Mouse (Mus musculus) hindbrain, embryonic 13.5 days (tissue): ENCODE measurements at regions not wholly inside any gene's neighbourhood (a gene's known extent, or its start where the extent isn't known, plus 50 kb on each side); places are given as distances from the start of the nearest gene placed in this dataset.

Source experiments
- ATAC-seq: fragments of 200-750 bp; cut with Nextera tagmentation; 2 replicates; pipeline ENCODE4 v1.8.0; 2017; ENCODE audit warnings: moderate TSS enrichment; ENCODE audit not compliant: low FRiP score
- H3K27ac ChIP-seq: fragments of 300-500 bp; sonication (generic); 2 replicates; pipeline ENCODE4 v1.5.1; 2015; ENCODE audit warnings: inconsistent platforms, mild to moderate bottlenecking, moderate library complexity
- H3K27me3 ChIP-seq: fragments of 300-500 bp; sonication (generic); 2 replicates; pipeline ENCODE4 v1.6.1; 2015; ENCODE audit warnings: mild to moderate bottlenecking, inconsistent platforms
- H3K36me3 ChIP-seq: fragments of 300-500 bp; sonication (generic); 2 replicates; pipeline ENCODE4 v1.6.1; 2015; ENCODE audit warnings: mild to moderate bottlenecking, inconsistent platforms
- H3K4me1 ChIP-seq: fragments of 300-500 bp; sonication (generic); replicated peaks from 2 replicates; pipeline ENCODE4 v1.6.1; 2015; ENCODE audit warnings: inconsistent platforms
- H3K4me2 ChIP-seq: fragments of 300-500 bp; sonication (generic); 2 replicates; pipeline ENCODE4 v1.6.1; 2015; ENCODE audit warnings: inconsistent platforms, mild to moderate bottlenecking, moderate library complexity
- H3K4me3 ChIP-seq: fragments of 300-500 bp; sonication (generic); 2 replicates; pipeline ENCODE4 v1.5.1; 2015; ENCODE audit warnings: mild to moderate bottlenecking, inconsistent platforms
- H3K9ac ChIP-seq: fragments of 300-500 bp; sonication (generic); 2 replicates; pipeline ENCODE4 v1.6.1; 2015; ENCODE audit warnings: mild to moderate bottlenecking, inconsistent platforms
- H3K9me3 ChIP-seq: fragments of 300-500 bp; sonication (generic); 2 replicates; pipeline ENCODE4 v1.6.1; 2016; ENCODE audit warnings: inconsistent platforms
- WGBS: fragments of 180-500 bp; shearing (Covaris S2); methylation state at CpG from one replicate; pipeline ENCODE4 v1.1.7; 2015; 5-methylcytosine and 5-hydroxymethylcytosine counted together

- Histone ChIP-seq H3K4me3 (no peak overlapping the region), H3K27me3 (no peaks in the 10 kb centered on the region), H3K9me3 (no peaks in the 10 kb centered on the region), H3K9ac (no peak overlapping the region), H3K36me3 (no peaks in the 10 kb centered on the region), H3K27ac (no peak overlapping the region), H3K4me2 (no peak overlapping the region), H3K4me1 (peaks cover 13% of the 10 kb centered on the region)
- no peak for ATAC-seq
- 45% methylated on average over 5 of the region's 5 CpGs for WGBS
These were observed 450.0 kb downstream of the Fgf9 start for GRCm38 (mm10) chr14:58520384-58520783.

DNA sequence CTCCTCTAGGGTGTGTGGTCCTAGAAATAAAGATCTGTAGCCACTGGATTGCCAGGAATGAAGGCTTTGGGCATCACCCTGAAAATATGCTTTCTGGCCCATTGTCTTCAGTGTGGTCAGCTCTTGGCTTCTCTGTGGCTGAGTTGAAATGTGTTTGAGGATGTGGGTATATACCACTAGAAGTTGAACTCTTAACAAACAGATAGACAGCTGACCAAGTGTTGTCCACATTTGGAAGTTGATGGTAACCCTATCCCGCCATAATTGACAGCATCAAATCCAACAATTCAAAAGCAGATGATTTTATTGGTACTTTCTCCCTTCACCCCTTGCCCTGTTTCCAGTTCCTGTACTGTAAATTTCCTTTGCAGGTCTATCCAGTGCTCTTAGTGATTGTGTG is 448.7 kb downstream of the Fgf9 start:
- Histone ChIP-seq H3K9ac (no peak overlapping the region), H3K27ac (no peak overlapping the region), H3K4me2 (no peak overlapping the region), H3K4me1 (peaks cover 13% of the 10 kb centered on the region), H3K9me3 (no peaks in the 10 kb centered on the region), H3K4me3 (no peak overlapping the region), H3K27me3 (no peaks in the 10 kb centered on the region), H3K36me3 (no peaks in the 10 kb centered on the region)
- WGBS = 100% methylated on average over 1 of the region's 1 CpGs
- no peak for ATAC-seq

DNA sequence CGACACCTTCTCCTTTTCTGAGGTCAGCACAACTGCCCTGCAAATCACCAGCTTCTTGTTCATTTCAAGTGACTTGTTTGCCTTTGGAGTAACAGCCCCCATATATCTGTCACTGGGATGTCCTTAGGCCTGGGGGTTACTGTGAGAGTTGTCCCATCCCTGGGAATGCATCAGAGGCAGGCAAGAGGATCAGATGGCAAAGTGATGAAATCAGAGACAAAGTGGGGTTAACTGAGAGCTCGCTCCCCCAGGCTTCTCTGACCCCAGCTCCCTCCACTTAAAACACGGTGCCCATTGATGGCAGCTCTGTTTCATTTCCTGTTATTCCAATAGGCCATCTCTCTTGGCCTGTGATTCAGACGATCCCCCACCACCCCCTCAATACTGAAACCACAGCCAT is 446.2 kb downstream of the Fgf9 start:
- H3K4me1 ChIP-seq = peaks cover 13% of the 10 kb centered on the region
- no peak overlapping the region for H3K27ac ChIP-seq
- WGBS = 62% methylated on average over 4 of the region's 4 CpGs
- ATAC-seq = no peak
- H3K4me3 ChIP-seq = no peak overlapping the region
- no peaks in the 10 kb centered on the region for H3K36me3 ChIP-seq
- H3K9me3 ChIP-seq = no peaks in the 10 kb centered on the region
- no peaks in the 10 kb centered on the region for H3K27me3 ChIP-seq
- H3K4me2 ChIP-seq = no peak overlapping the region
- H3K9ac ChIP-seq = no peak overlapping the region

DNA sequence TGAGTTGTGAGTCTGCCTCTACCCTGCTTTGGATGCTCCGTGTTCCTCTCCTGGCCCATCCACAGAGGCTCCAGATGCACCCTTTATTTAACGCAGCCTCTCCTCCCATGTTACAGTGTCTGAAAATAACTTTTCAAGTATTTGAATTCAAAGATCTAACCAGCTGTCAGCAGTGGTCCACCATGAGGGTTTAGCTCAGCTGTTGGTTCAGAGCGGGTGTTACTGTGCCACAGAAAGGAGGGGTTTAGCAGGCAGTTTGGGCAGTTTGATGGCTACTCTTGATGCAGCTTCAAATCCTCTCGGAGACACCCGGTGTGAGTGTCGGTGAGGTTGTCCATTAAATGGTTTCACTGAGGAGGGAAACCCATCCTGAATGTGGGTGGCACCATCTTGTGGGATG is 441.8 kb downstream of the Fgf9 start:
- H3K4me1 ChIP-seq = 0 out of 2 replicates have a peak, but pooled peaks cover 5% of the 10 kb centered on the region
- H3K27ac ChIP-seq = no peak overlapping the region
- H3K4me2 ChIP-seq = no peak overlapping the region
- H3K9ac ChIP-seq = no peak overlapping the region
- no peaks in the 10 kb centered on the region for H3K9me3 ChIP-seq
- 91% methylated on average over 6 of the region's 6 CpGs for WGBS
- no peaks in the 10 kb centered on the region for H3K27me3 ChIP-seq
- no peak overlapping the region for H3K4me3 ChIP-seq
- ATAC-seq = no peak
- no peaks in the 10 kb centered on the region for H3K36me3 ChIP-seq

DNA sequence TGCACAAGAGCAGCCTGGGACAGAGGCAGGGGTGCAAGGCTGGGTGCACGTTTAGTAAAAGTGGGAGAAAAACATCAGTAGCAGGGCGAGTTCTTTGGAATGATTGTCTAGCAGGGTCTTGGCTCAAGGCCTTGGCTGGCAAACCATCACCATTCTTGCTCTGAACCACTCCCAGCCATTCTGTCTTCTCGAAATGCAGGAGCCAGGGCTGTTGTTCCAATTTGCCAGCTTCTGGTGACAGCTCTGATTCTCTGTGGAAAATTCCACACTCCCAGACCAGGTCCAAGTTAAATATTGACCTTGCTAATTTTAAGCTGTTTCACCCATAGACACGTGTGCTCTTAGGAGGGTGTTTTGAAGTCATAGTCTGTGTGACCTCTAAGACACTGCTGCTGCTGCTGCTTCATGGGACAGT is 441.2 kb downstream of the Fgf9 start:
- H3K36me3 ChIP-seq = no peaks in the 10 kb centered on the region
- no peak for ATAC-seq
- H3K27me3 ChIP-seq = no peaks in the 10 kb centered on the region
- whole genome bisulfite sequencing = 78% methylated on average over 4 of the region's 4 CpGs
- H3K4me2 ChIP-seq = no peak overlapping the region
- no peak overlapping the region for H3K4me3 ChIP-seq
- H3K27ac ChIP-seq = no peak overlapping the region
- H3K9me3 ChIP-seq = no peaks in the 10 kb centered on the region
- H3K4me1 ChIP-seq = 0 out of 2 replicates have a peak, but pooled peaks cover 5% of the 10 kb centered on the region
- no peak overlapping the region for H3K9ac ChIP-seq

GRCm38 (mm10) chr14:58510790-58511189 is 440.4 kb downstream of the Fgf9 start:
- Histone ChIP-seq H3K4me2 (no peak overlapping the region), H3K4me3 (no peak overlapping the region), H3K9ac (no peak overlapping the region), H3K27ac (no peak overlapping the region), H3K36me3 (no peaks in the 10 kb centered on the region), H3K4me1 (0 out of 2 replicates have a peak, but pooled peaks cover 5% of the 10 kb centered on the region), H3K9me3 (no peaks in the 10 kb centered on the region), H3K27me3 (no peaks in the 10 kb centered on the region)
- 74% methylated on average over 4 of the region's 4 CpGs for WGBS
- no peak for ATAC-seq

- H3K36me3 ChIP-seq = no peaks in the 10 kb centered on the region
- 0 out of 2 replicates have a peak, but pooled peaks cover 5% of the 10 kb centered on the region for H3K4me1 ChIP-seq
- no peak overlapping the region for H3K4me3 ChIP-seq
- H3K27me3 ChIP-seq = no peaks in the 10 kb centered on the region
- H3K27ac ChIP-seq = no peak overlapping the region
- no peak overlapping the region for H3K9ac ChIP-seq
- no peak overlapping the region for H3K4me2 ChIP-seq
- no peak for ATAC-seq
- WGBS = 46% methylated on average over 4 of the region's 4 CpGs
- no peaks in the 10 kb centered on the region for H3K9me3 ChIP-seq
These were observed 438.8 kb downstream of the Fgf9 start for GRCm38 (mm10) chr14:58509106-58509505.

GRCm38 (mm10) chr14:58506490-58506889 is 436.1 kb downstream of the Fgf9 start:
- WGBS = 90% methylated on average over 3 of the region's 3 CpGs
- no peak overlapping the region for H3K4me3 ChIP-seq
- H3K4me2 ChIP-seq = no peak overlapping the region
- no peaks in the 10 kb centered on the region for H3K36me3 ChIP-seq
- ATAC-seq = no peak
- no peak overlapping the region for H3K27ac ChIP-seq
- no peaks in the 10 kb centered on the region for H3K9me3 ChIP-seq
- H3K27me3 ChIP-seq = no peaks in the 10 kb centered on the region
- H3K9ac ChIP-seq = no peak overlapping the region
- H3K4me1 ChIP-seq = 0 out of 2 replicates have a peak, but pooled peaks cover 5% of the 10 kb centered on the region

- H3K9me3 ChIP-seq = no peaks in the 10 kb centered on the region
- H3K4me3 ChIP-seq = no peak overlapping the region
- H3K4me2 ChIP-seq = no peak overlapping the region
- H3K27ac ChIP-seq = no peak overlapping the region
- no peaks in the 10 kb centered on the region for H3K27me3 ChIP-seq
- ATAC-seq = no peak
- H3K36me3 ChIP-seq = no peaks in the 10 kb centered on the region
- H3K9ac ChIP-seq = no peak overlapping the region
- 0 out of 2 replicates have a peak, but pooled peaks cover 5% of the 10 kb centered on the region for H3K4me1 ChIP-seq
These were observed 435.5 kb downstream of the Fgf9 start for GRCm38 (mm10) chr14:58505841-58506240.

DNA sequence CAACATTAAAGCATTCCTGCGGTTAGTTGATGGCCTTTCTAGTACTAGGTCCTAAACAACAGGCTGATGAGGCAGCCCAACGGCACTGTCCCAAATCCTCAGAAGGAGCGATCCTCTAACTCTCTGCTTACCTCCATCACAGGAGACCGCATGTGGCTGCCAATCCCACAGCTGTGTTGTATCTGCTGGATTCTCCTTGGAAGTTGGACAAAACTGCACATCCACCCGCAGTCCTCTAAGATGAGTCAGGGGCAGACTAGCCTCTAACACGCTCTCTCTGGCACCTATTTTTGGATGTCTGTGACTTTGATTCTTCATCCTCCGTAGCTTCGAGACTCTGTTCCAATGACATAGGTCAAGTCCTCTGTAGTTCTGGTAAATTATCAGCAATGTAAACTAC is 432.5 kb downstream of the Fgf9 start:
- no peaks in the 10 kb centered on the region for H3K9me3 ChIP-seq
- no peak overlapping the region for H3K4me3 ChIP-seq
- no peaks in the 10 kb centered on the region for H3K36me3 ChIP-seq
- peaks cover 9% of the 10 kb centered on the region for H3K4me1 ChIP-seq
- ATAC-seq = no peak
- no peak overlapping the region for H3K27ac ChIP-seq
- WGBS = 96% methylated on average over 8 of the region's 8 CpGs
- no peak overlapping the region for H3K9ac ChIP-seq
- no peak overlapping the region for H3K4me2 ChIP-seq
- H3K27me3 ChIP-seq = no peaks in the 10 kb centered on the region

- H3K4me1 ChIP-seq = peaks cover 9% of the 10 kb centered on the region
- no peak overlapping the region for H3K4me3 ChIP-seq
- no peak overlapping the region for H3K27ac ChIP-seq
- no peaks in the 10 kb centered on the region for H3K27me3 ChIP-seq
- no peak overlapping the region for H3K9ac ChIP-seq
- H3K36me3 ChIP-seq = no peaks in the 10 kb centered on the region
- no peak overlapping the region for H3K4me2 ChIP-seq
- H3K9me3 ChIP-seq = no peaks in the 10 kb centered on the region
- WGBS = 19% methylated on average over 2 of the region's 2 CpGs
- no peak for ATAC-seq
These were observed 429.7 kb downstream of the Fgf9 start for GRCm38 (mm10) chr14:58500014-58500413.

GRCm38 (mm10) chr14:58499501-58499900 is 429.2 kb downstream of the Fgf9 start:
- Histone ChIP-seq H3K4me3 (no peak overlapping the region), H3K9me3 (no peaks in the 10 kb centered on the region), H3K27ac (no peak overlapping the region), H3K9ac (no peak overlapping the region), H3K4me1 (peaks cover 9% of the 10 kb centered on the region), H3K27me3 (no peaks in the 10 kb centered on the region), H3K4me2 (no peak overlapping the region), H3K36me3 (no peaks in the 10 kb centered on the region)
- 27% methylated on average over 6 of the region's 6 CpGs for WGBS
- ATAC-seq = no peak

DNA sequence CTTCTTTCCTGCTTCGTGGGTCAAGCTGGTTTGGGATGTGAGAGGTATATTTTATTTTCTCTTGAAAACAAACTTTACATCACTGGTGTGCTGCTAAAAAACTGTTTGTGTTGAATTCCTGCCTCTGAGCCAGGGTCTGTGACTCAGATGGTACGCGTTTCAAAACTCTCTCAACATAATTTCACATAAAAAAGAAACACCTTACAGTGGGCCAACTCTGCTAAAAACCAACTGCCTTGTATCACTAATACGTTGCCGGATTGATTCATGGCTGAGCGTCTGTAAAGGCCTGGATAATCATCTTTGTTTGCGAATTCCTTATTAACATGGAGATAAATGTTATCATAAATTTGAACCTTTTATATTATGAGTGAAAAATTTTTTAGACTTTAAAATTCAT is 428.7 kb downstream of the Fgf9 start:
- 84% methylated on average over 7 of the region's 7 CpGs for WGBS
- H3K4me1 ChIP-seq = peaks cover 9% of the 10 kb centered on the region
- H3K36me3 ChIP-seq = no peaks in the 10 kb centered on the region
- no peak overlapping the region for H3K4me3 ChIP-seq
- H3K9ac ChIP-seq = no peak overlapping the region
- no peak for ATAC-seq
- no peaks in the 10 kb centered on the region for H3K27me3 ChIP-seq
- H3K9me3 ChIP-seq = no peaks in the 10 kb centered on the region
- no peak overlapping the region for H3K4me2 ChIP-seq
- H3K27ac ChIP-seq = no peak overlapping the region

GRCm38 (mm10) chr14:58496902-58497301 is 426.6 kb downstream of the Fgf9 start:
- Histone ChIP-seq H3K4me2 (no peak overlapping the region), H3K27me3 (no peaks in the 10 kb centered on the region), H3K4me1 (peaks cover 9% of the 10 kb centered on the region), H3K36me3 (no peaks in the 10 kb centered on the region), H3K9ac (no peak overlapping the region), H3K4me3 (no peak overlapping the region), H3K27ac (no peak overlapping the region), H3K9me3 (no peaks in the 10 kb centered on the region)
- ATAC-seq = no peak
- 92% methylated on average over 3 of the region's 3 CpGs for WGBS
